Mouse (Mus musculus): Measurements from ENCODE around the gene Fpr1. TPM values are rescaled to one million over a fixed set of nuclear protein-coding genes. Genes with fewer than 3 reads are reported as not detected.
"Not testable (repeated sequence)": the region's sequence is repeated elsewhere in the genome, so short reads cannot be mapped to it uniquely, and the experiment has no call there.

Fpr1 gene
- 0.15 and 0.18 TPM in 2 replicates for polyA plus RNA-seq (2012; rRNA removed)

DNA sequence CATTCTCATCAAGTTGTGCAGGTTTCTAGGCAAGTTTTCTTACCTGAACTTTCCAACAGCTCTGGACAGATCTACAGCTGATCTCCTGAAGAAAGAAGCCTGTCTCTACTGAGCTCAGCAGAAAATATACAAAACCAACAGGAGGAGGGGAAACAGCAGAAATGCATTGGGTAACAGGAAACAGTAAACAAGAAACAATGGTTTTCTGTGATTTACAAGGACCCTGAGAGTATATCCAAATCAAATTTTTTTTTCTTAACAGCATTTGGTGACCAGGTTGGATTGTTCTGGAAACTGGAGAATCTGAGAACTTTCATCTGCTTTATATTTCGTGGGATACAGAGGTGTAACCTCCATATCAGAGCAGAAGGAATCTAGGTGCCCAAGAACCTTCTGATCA lies at the start of gene Fpr1:
TSS of gene Fpr1 (minus strand) at position 101 of the 400 bp plus-strand sequence.
- DNase-seq (ENCODE audit: low spot score): no peak

GRCm38 (mm10) chr17:17917782-17918181 lies 34.0 kb upstream of the Fpr1 start:
- DNase-seq (ENCODE audit: low spot score): no peak

- no peak for DNase-seq (ENCODE audit: low spot score)
These were observed 33.6 kb upstream of the Fpr1 start for GRCm38 (mm10) chr17:17917376-17917775.

GRCm38 (mm10) chr17:17912618-17913017 lies 28.9 kb upstream of the Fpr1 start:
- DNase-seq (ENCODE audit: low spot score): not testable (repeated sequence)

- peak; percentile 72 for DNase-seq (ENCODE audit: low spot score)
These were observed 26.1 kb upstream of the Fpr1 start for GRCm38 (mm10) chr17:17909636-17910421.

DNA sequence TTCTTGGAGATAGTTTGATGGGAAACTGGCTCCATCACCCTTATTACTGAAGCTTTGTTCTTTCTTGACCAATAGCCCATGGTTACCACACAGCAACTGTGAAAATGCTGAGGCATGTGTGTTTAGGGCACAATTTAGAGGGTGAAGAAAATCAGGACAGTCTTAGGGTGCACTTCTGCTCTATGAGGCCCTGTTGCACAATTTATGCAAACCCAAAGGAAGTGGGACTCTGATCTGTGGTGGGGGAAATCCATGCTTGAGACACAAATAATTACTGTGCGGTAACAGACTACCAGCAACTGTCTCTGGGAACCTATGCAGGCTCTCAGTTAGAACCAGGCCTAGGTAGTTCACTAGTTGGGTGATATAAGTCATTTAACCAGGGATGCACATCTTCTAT lies 17.0 kb upstream of the Fpr1 start:
- no peak for DNase-seq (ENCODE audit: low spot score)

DNA sequence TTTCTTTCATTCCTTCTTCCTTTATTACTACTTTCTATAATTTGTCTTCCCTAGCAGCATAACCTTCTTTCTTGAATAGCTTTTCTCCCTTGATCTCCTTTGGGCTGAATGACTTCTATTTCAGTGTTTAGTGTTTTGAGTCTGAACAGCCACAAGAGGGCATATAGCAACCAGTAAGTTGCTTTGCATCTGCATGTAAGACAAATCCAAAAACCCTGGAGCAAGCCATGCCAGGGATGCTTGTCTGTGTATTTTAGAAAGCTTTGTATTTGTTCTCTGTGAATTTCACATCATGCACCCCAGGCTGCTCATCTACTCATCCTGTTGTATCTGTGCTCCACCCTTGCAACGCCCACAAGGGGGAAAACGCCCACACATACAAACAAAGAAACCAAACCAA lies 15.5 kb upstream of the Fpr1 start:
- no peak for DNase-seq (ENCODE audit: low spot score)

DNA sequence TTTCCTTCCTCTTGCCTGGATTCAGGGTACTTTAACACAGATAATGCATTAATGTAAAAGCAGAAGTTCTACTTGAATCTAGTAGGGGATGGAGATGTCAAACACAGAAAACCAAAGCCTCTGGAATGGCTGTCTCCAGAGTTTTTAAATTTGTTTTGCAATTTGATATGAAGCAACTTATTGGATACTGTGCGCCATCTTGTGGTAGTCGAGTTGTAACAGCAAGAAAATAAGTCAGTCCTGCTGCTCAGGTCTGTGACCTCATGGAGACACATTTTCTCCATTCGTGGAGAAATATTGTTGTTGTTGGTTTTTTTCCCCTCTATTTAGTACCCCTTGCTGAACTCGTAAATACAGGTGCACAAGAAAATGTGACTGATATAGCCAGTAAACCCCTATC lies 12.3 kb upstream of the Fpr1 start:
- DNase-seq (ENCODE audit: low spot score): no peak

GRCm38 (mm10) chr17:17889732-17890425 lies 6.1 kb upstream of the Fpr1 start:
- no peak for DNase-seq (ENCODE audit: low spot score)

DNA sequence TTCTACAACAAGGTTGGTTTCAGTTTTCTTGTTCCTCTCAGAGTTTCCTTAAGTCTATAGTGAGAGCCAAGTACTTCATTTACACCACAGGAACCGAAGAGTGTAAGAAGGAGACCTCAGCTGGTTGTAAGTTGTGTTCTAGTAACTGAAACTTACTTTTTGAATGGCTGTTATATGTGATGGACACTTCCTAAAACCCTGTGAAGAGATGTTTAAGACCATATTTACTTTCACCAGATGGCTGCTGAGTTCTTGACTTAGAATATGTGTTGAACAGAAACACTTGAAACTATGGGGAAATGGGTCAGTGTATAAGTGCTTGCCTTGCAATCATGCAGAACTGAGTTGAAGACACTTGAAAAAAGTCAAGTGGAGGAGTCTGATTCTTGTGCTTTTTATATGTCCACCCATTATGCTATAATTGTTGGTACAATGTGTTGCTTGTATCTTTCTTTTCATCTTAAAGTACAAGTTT lies 4.1 kb upstream of the Fpr1 start, which contains the start of the genes Fpr2 and Fpr3:
TSS of gene Fpr2 (plus strand) at position 51 of the 475 bp plus-strand sequence.
TSS of gene Fpr3 (plus strand) at position 79 of the 475 bp plus-strand sequence.
- DNase-seq (ENCODE audit: low spot score): no peak

GRCm38 (mm10) chr17:17882672-17883071 lies 1.1 kb downstream of the Fpr1 start:
- DNase-seq (ENCODE audit: low spot score): no peak

- no peak for DNase-seq (ENCODE audit: low spot score)
These were observed 4.4 kb downstream of the Fpr1 start for GRCm38 (mm10) chr17:17879347-17879746.

DNA sequence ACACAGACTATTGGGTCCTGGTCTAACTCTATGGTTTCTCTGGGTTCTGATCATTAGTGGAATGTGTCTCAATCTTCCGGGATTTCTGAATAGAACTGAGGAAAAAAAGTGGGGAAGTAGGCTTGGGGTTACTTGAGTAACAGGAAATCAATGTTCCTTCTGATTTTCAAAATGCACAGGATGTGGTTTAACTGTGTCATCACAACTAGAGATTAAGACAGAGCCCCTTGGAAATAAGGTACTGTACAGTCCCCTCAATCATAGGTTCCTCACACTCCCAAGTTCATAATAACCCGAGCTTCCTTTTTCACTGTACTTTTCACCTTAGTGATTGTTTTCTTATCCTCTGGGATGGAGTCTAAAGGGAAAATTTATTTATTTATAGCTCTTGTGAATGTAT lies 12.0 kb downstream of the Fpr1 start:
- no peak for DNase-seq (ENCODE audit: low spot score)

- no peak for DNase-seq (ENCODE audit: low spot score)
These were observed 12.7 kb downstream of the Fpr1 start for GRCm38 (mm10) chr17:17870892-17871550.

GRCm38 (mm10) chr17:17866801-17867469 lies 16.8 kb downstream of the Fpr1 start:
- no peak for DNase-seq (ENCODE audit: low spot score)

DNA sequence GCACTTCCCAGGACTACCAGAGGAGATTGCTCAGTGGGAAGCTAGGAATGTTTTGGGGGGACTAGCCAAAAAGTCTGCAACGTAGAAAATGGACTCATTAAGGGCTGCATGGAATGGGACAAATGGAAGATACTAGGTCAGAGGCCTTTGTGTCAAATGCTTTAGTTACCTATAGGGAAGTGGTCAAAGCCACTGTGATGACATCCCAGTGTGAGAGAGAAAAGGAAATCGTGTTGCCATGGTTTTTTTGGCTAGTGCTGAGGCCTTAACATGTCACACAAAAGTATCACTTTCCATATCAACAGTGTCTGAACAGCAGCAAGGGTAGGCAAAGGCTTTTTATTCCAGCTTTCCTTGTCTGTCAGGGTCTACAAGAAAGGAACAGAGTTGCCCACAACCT lies 18.6 kb downstream of the Fpr1 start:
- no peak for DNase-seq (ENCODE audit: low spot score)

DNA sequence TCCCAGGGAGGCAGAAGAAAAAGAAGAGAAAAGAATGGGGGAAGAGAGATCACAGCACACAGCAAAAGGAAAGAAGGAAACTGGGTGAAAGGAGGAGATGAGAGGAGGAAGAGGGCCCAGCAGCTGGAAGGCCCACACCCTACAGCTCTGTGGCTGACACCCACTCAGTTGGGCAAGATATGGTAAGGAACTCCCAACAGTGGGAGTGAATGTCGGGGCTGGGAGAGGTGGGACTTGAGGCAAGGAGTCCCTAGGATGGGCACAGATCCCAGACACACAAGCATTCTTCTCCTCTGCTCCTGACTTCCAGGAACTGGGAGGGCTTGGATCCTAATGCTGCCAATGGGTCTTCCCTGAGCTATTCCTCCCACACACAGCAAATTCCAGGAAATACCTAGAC lies 21.4 kb downstream of the Fpr1 start:
- no peak for DNase-seq (ENCODE audit: low spot score)

DNA sequence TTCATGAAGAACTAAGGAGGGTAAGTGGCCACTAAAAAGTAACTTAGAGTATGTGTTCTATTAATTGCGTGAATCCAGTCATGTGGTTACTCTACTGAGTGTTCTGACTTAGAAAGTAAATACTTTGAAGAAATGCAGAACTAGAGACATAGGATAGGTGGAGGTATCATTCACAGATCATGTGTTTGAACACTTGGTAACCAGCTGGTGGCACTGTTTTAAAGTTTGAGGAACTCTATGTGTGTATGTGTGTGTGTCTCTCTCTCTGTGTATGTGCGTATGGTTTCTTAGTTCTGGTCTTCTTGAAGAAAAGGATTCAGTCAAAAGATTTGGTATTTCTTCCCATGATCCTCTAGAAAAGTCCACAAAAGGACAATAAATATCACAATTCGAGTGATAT lies 23.6 kb downstream of the Fpr1 start:
- DNase-seq (ENCODE audit: low spot score): no peak

- no peak for DNase-seq (ENCODE audit: low spot score)
These were observed 26.3 kb downstream of the Fpr1 start for GRCm38 (mm10) chr17:17857446-17857845.

- DNase-seq (ENCODE audit: low spot score): no peak
These were observed 27.1 kb downstream of the Fpr1 start for GRCm38 (mm10) chr17:17856612-17857011.

GRCm38 (mm10) chr17:17855064-17855838 lies 28.5 kb downstream of the Fpr1 start, which contains the start of gene Has1:
Gene Has1 (minus strand): TSS chr17:17855205.
- DNase-seq (ENCODE audit: low spot score): no peak
